Mouse (Mus musculus): ENCODE data around the gene Hap1.
"Not testable (repeated sequence)": the region's sequence is repeated elsewhere in the genome, so short reads cannot be mapped to it uniquely, and the experiment has no call there.

Hap1 gene

DNA sequence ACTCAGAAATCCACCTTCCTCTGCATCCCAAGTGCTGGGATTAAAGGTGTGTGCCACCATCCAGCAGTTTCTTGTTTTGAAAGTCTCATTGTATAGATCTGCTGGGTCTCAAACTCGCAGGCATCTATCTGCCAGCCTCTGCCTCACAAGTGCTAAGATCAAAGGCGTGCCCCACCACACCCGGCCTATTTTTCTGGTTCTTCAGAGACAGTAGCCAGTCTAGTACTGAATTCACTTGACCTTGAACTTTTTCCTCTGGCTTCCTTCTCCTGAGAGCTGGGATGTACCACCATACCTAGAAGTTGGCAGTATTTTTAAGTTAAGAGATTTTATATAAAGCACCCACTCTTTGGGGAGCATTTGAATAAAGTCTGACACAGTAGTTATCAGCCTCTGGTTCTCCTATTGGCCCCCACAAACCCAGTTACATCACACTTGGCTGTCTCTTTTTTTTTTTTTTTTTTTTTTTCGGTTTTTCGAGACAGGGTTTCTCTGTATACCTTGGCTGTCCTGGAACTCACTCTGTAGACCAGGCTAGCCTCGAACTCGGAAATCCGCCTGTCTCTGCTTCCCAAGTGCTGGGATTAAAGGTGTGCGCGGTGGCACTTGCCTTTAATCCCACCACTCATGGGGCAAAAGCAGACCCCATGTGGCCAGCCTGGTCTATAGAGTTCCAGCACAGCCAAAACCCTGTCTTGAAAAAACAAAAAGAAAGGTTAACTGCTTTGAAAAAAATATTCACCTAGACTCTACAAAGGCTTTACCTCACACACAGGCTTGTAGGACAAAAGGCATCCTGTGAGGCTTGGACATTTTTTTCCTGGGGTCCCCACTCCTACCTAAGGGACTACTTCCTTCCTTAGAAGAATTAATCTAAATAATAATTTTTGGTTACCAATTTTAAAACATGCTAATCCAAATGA lies 37.1 kb downstream of the Hap1 start:
- DNase-seq (ENCODE audit: low spot score) = no peak

- DNase-seq (ENCODE audit: low spot score) = no peak
These were observed 38.0 kb downstream of the Hap1 start for GRCm38 (mm10) chr11:100317826-100318380.

GRCm38 (mm10) chr11:100315439-100315838 lies 40.5 kb downstream of the Hap1 start:
- DNase-seq (ENCODE audit: low spot score) = no peak

DNA sequence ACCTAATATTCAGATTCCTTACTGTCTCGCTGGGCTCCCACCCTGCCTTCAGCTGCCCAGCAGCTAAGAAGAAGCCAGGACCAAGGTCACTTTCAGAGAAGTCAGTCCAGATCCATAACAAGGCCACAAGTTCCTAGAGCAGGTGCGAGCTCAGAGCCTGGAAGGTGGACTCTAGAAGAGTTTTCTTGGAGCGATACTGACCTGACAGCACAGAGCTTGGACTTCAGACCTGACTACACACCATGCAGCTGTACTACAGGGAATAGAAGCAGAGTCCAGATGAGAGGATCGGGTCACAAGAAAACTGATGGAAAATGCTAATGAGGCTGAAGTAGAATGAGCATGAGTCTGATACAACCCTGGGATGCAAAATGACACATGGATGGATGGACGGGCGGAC lies 42.5 kb downstream of the Hap1 start:
- no peak for DNase-seq (ENCODE audit: low spot score)

DNA sequence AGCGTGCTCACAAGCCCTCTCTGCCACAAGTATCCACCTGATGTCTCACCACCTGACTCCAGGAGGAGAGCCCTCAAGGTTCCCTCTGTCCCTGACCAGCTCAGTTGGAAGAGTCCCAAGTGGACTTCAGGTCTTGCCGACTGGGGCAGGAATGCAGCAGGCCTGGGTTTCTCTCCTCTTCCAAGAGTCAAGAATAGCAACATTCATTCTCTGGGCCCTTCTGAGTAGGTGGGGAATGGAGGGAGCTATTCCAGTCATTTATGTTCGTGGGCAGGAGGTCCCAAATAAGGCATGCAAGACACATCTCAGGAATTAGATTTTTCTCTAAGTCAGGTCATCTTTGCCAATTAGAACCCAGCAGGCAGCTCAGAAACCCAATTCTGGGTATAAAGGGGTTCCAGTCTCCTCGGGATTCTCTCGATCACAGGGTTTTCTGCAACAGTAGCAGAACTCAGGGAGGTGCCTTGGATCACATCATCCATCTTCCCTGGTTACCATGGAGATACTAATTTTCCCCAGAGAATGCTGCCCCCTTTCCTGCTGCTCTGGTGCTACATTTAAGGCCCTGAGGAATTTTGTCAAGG lies 43.7 kb downstream of the Hap1 start:
- DNase-seq (ENCODE audit: low spot score) = no peak

- no peak for DNase-seq (ENCODE audit: low spot score)
These were observed 44.3 kb downstream of the Hap1 start for GRCm38 (mm10) chr11:100311656-100312055.

GRCm38 (mm10) chr11:100308672-100309071 lies 47.3 kb downstream of the Hap1 start:
- not testable (repeated sequence) for DNase-seq (ENCODE audit: low spot score)

- no peak for DNase-seq (ENCODE audit: low spot score)
These were observed 48.0 kb downstream of the Hap1 start for GRCm38 (mm10) chr11:100307900-100308299.

DNA sequence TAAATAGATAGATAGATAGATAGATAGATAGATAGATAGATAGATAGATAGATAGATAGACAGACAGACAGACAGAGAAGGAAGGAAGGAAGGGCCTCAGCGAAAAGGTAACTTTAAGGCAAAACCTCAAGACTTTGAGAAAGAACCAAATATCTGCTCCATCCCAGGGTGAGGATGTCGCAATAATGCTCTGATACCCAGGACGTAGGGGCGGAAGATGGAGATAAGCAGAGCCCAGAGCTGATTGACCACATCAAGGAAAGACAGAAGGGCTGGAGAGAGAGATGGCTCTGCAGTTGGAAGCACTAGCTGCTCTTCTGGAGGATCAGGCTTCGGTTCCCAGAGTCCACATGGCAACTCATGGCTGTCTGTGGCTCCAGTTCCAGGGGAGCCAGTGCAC lies 54.6 kb downstream of the Hap1 start:
- DNase-seq (ENCODE audit: low spot score) = no peak

- DNase-seq (ENCODE audit: low spot score) = peak; percentile 58
These were observed 55.6 kb downstream of the Hap1 start for GRCm38 (mm10) chr11:100300293-100300692.

DNA sequence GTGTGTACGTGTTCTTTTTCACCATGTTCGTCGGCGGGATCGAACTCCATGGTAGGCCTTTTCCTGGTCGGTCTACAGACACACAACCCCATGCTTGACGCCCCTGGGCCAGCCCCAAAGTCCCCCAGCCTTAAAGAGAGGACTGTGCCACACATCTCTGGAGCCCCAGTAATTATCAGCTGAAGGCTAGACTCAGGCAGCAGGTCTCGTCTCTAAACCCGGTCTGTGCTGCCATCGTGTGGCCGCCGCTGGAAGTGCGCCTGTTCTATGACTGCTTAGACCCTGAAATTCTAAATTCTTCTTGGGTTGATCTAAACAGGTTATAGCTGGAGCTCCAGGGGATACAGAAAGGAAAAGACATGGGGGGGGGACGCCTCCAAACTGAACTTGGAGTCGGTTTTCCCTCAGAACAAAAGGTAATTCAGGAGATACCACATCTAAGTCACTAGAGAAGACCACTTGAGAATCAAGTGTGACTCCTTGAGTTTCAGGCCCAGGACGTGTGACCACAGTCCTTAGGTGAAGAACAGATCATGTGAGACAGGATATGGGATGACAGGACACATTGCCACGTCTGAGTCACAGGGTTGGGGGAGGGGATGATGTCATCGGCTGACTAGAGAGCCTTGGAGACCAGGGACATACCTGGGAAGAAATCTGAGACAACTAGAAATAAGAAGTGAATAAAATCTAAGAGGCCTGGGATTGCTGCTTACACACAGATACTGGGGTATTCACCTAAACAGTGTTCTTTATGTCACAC lies 57.5 kb downstream of the Hap1 start:
- peak; percentile 79 for DNase-seq (ENCODE audit: low spot score)

DNA sequence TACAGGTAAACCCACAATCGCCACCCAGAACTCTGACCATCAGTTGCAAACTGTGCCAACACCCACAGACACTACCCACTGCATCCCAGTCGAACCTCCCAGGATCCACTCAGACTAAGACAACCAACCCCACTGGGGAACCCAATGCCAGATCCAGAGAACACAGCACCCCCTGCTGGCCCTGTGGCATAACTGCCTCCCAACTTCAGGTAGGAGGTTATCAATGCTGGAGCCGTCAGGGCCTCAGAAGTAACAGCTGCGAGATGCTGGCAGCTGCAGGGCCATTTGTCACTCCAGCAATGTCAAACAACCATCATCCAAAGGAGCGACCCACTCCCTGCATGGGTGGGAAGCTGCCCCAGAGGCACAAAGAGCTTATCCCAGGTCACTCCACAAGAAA lies 58.1 kb downstream of the Hap1 start:
- peak; percentile 39 for DNase-seq (ENCODE audit: low spot score)

Measured in T-cell, adult 2 months (primary cell).